Mouse (Mus musculus) neural tube, embryonic 15.5 days (tissue): ENCODE data around the gene Arxes2. TPM values are rescaled to one million over a fixed set of nuclear protein-coding genes. Genes with fewer than 3 reads are reported as not detected.

ENCODE experiments used
- polyA plus RNA-seq: library from polyadenylated mRNA; unstranded; fragments of >200 nt; fragmentation: Nextera tagmentation; extraction: Ambion mirVana; gene quantifications from 2 replicates; pipeline ENCODE4 v1.2.1, GENCODE M21; 2015

The Arxes2 gene
- polyA plus RNA-seq, 1 experiment from 2014 or later, result 276 TPM

Other genes starting within 250 kb of the Arxes2 start
- gene Bhlhb9, start 196.2 kb upstream of the Arxes2 start, polyA plus RNA-seq, result 105 and 116 TPM in 2 replicates
- 195 and 230 TPM in 2 replicates for gene Gprasp2, start 154.8 kb upstream of the Arxes2 start, polyA plus RNA-seq
- 137 and 163 TPM in 2 replicates for gene Arxes1, start 39.5 kb downstream of the Arxes2 start, polyA plus RNA-seq
- gene Bex2, start 74.4 kb downstream of the Arxes2 start, polyA plus RNA-seq, result 664 and 773 TPM in 2 replicates
- not detected in 2 replicates for gene Nxf3, start 91.4 kb downstream of the Arxes2 start, polyA plus RNA-seq
- gene Bex4, start 145.2 kb downstream of the Arxes2 start, polyA plus RNA-seq, result 127 and 144 TPM in 2 replicates
- gene Tceal8, start 178.5 kb downstream of the Arxes2 start, polyA plus RNA-seq, result 118 and 126 TPM in 2 replicates
- 37.1 and 41.2 TPM in 2 replicates for gene Tceal5, start 210.1 kb downstream of the Arxes2 start, polyA plus RNA-seq
- gene Tceal7, start 221.0 kb downstream of the Arxes2 start, polyA plus RNA-seq, result 11.2 and 20.3 TPM in 2 replicates
- 267 and 283 TPM in 2 replicates for gene Bex1, start 221.7 kb downstream of the Arxes2 start, polyA plus RNA-seq